Mouse (Mus musculus) right cerebral cortex, adult 18-20 months (tissue): ENCODE results near the gene Mbip.
A peak's percentile ranks its signal among the peaks of the same experiment; 100 is the strongest.

Experiments used
- DNase-seq: peaks from one replicate; pipeline ENCODE4 v3.0.0; 2022; ENCODE audit warnings: mixed read lengths

Gene Mbip

DNA sequence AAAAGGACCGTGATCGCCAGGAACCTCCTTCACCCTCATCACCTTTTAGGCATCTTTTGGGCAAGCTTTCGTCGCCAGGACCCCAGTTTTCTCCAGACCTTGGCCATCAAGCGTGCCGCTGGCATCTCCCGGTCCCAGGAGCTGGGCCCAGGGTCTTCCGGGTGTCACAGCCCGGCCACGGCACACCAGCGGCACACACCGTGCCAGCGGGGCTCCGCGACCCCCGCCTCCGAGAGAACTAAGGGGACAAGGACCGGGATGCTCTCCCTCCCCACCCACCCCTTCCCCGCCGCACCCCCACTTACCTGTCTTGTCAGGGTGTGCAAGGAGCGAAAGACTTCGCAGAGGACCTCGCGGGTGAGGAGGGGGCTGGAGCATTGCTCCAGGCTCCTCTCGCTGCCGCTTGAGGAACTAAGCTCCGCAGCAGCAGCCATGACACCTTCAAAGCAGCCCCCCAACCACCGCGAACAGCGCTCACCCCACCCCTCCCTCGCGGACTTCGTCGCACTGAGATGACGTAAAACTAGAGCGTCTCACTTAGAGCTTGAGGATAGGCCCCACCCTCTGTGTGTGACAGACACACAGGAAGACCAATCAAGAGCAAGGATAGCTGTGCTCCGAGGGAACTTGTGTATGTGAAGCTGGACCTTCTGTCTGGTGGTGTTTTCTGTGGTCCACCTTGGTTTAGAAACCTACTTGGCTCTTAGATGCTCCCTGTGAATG is at the start of gene Mbip:
Gene Mbip (minus strand): TSS at position 528 of the 723 bp plus-strand sequence.
- peak; percentile 96 for DNase-seq

DNA sequence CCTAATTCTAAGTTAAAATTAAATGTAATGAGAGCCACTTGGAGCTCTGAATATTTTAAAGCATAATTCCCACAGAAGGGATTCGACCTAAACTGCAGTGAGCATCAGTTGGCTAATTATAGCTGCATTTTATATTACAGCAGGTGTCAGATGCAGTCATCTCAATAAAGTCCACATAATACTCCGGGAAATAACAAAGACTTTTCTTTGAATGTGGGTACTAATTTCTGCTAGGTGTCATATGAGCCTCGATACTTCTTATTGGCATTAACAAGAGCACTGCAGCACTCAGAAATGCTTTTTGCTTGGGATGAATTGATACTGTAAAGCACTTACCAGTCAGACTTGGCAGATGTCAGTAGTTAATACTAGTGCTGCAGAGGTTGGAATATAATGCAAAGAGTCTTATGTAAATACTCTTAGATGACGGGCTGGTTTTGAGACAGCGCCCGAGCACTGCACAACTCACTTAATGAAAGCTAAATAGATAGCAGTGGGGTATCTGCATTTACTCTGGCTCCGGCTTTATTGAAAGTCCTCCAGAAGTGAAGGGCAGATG is 42.0 kb upstream of the Mbip start:
- DNase-seq, result no peak

DNA sequence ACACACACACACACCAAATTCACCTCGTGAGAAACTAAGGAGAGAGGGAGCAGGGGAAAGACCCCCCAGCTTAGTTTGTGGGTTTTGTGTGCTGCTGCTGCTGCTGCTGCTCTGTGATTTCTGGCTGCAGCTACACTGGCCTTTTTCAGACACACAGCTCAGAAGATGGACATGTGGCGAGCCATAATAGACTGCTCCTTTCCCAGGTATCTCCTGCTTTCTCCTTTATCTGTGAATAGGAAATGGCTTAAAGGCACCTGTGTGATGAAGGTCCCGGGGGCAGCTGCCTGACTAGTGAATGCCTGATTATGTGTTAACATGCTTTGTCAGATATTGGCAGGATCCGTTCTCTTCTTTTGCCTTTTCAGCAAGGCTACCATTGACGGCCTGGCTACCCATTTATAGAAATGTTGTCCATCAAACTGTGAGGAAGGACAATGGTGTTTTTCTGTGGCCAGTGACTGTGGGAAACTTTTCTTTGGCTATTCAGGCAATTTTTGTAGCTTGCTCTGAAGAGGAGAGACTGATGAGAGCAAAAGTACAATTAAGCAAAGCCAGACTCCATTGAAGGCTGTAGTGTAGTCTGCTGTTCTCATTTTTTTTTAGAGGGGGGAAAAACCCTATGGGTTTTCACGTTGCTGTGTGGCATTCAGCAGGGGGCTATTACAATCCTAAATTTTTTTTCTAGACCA is 41.4 kb upstream of the Mbip start:
- DNase-seq, result no peak

DNA sequence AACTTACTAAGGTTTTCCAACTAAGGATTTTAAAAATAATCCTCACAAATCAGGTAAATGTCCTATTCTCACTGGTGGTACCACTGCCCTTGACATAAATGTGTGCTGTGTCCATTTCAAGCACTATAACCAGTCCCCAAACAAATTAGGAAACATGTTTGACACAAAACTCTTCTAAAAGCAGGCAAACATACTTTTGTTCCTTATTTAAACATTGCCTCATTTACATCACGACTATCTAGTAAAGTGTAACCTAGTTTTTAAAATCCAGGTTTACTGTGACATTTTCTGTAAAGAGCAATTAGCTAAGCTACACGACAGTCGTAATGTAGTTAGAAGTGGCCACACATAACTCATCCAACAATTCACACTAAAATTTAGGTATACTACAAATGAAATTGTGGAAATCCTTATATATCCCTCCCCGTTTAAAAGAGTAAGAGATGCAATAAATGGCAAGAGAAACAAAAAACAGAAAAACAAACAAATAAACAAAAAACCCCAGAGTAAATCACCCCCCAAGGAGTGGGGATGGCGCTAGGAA is 851 bp downstream of the Mbip start:
- no peak for DNase-seq

DNA sequence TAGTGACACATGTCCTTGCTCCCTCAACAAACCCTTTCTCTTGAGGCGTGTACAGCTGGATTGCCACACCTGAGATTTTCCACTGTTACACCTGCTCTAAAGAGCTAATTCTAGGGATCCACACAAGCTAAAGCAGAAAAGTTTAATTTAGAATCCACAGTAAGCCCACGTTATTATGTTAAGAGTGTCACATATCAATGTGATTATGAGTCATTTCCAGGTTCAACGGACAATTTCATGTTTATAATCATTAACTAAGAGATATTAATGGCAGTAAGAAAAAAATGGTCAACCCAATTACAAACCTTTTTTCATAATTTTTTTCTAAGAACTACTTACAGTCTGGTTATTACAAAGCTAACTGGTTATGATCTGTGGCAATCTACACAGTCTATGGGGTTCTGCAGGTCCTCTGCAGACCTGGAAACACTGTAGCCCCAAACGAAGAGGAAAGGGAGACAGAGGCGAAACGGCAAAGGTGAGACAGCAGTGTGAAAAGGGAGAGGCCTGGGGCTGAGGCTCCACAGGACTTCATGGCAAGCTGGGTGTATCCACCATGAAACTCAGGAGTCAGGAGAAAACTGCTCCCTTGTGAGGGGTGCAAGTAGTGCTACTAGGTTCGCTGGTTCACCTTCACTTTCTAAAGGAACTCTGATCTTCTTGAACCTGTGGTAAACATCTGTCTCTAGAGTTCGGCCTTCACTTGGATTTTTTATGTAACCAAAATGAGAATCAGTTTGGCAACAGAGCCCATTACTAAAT is 6.2 kb downstream of the Mbip start:
- DNase-seq, result no peak

DNA sequence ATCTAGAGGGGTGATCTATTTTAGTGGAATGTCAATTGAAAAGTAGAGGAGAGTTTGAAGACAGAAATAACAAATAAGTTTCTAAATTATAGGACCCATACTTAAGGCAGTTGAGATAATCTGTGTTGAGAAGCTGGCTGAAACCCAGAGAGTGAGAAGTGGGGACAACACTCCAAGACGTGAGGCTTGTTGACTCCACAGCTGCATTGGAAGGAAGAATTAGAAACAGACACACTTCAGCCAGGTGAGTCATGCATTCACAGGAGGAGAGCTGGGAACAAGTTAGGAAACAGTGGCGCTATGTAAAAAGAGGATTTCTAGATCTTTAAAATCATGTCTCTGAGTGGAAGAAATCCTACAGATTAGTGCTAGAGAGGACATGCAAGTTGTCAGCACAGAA is 12.2 kb downstream of the Mbip start:
- DNase-seq, result no peak

DNA sequence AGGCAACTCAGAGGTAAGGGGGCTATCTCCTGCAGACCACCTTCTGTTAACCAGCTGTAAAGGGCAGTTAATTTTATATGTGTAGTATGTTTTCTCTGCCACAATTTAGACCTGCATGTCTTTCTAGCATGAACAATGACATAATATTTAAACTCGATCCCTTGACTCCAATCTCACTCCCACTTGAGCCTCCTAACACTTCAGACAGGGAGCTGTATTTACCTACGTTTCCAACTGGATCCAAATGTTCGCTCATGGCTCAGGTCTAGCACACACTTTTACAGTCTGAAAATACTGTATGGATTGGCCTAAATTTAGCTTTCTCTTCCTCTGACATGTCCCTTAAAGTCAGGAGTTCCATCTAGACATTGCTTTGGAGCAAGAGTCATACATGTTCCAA is 13.2 kb downstream of the Mbip start:
- DNase-seq, result no peak

DNA sequence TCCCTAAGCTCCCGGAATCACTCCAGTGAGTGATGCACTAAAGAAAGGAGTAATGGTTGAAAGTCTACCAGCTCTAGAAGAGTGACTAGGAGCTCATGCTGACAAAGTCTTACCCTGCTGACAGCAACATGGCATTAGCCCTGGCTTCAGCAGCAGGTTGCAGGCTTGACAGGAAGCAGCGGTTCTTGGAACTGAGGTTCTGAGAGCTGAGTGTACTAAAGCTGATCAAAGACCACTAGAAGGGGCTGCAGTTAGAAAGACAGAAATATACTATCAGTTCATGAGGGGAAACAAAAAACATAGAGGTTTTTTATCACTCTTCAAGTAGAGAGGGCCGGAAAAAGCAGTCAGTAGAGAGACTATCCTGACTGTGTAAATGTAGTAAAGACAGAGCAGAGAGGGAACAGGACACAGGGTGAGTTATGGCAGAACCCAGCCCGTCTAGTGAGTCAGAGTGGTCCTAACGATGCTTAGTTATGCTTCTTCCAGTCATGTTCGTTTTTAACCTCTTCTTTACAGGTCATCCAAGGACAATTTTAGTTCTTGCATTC is 18.2 kb downstream of the Mbip start:
- DNase-seq, result no peak

DNA sequence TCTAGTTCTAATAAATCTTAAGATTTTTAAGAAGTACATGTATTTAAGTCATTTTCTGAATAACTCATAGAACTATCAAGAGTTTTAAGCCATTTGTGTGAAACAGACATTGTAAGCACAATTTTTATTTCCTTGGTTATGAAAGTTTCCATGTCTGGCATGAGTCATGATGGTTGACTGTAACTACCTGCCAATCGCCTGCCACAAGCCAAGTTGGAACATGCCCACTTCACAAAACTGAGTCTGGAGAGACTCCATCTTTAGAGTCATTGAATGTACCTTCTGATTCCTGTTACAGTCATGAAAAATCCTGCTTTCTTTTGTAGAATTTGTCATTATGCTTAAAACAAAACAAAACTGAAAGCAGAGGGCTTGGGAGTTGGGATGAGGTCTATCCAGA is 19.8 kb downstream of the Mbip start:
- no peak for DNase-seq

DNA sequence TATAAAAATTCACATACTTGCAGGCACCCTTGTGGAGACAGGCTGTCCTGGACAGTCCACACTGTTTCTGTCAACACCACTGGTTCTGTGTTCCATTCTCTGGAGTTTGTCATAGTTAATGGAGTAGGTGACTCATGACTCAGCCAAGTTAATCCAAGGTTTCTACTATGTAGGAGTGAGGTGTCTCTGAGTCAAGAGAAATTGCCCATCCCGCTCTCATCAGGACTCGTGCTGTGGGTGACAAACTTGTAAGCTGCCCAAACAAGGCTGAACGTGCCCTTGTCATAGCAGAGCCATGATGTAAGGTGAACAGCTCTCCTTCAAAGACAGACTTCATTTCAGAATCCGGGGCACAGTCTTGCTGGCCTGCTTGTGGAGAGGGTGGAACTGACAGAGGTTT is 26.8 kb downstream of the Mbip start:
- no peak for DNase-seq

DNA sequence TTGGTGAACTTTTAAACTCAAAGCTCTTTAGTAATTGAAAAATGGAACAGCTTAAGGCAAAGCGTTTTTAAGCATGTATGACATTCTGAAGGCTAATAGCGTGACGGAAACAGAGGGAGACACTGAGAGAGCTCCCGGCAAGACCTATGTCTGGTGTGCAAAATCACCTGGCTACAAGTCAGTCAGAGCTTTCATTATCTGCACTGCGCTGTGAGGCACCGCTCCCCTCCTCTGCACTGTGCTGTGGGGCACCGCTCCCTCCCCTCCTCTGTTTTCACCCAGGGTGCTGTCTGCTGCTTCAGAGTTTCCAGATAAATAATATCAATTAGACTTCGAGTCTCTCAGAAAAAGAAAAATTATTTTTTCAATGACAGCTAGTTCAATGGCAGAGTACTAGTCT is 27.6 kb downstream of the Mbip start:
- no peak for DNase-seq

DNA sequence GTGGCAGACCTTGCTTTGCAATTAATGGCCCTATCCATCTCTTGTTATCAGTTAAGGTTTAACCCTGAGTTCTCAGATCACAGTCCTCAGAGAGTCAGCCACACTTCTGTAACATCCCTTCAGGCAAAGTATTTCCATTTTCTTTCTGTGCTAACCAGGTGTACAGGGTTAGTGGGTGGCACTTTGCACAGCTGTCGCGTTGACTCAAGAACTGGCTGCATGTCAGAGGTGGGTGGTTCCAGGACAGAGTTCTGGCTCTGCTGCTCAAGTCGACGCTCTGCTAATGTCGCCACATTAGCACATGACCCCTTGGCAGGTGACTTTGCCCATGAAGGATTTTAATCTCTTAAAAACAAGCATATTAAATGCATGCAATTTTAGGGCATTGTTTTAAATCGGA is 39.9 kb downstream of the Mbip start:
- peak; percentile 14 for DNase-seq

DNA sequence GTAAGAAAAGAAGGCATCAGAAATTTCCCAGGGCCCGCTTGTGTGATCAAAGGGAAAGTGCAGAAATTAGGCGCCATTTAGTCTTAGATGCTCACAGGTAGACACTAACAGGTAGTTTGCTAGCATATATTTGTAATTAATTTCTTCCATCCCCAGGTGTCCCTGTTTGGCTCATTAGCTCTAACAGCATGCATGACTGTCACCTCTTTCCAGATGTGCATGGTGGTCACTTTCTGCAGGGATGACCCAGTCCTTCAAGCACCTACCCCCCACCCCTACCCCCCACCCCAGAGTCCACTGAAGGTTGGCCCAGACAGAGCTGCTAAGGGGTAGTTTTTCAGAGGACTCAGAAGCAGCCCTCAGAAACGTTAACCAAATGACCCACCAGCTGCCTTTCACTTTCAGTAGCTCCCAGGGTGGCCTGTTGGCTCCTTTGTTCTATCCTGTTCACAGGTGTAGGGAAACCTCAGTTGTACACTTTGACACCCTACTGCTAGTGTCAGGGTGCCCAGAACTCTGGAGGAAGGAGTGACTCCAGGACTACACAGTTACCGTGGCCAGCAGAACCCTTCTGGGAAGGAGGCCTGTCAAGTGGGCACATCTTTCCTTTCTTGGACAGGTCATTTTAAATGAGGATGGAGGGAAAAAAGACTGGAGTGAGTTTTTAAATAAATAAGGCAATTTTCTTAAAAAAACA is 43.2 kb downstream of the Mbip start:
- DNase-seq, result no peak

DNA sequence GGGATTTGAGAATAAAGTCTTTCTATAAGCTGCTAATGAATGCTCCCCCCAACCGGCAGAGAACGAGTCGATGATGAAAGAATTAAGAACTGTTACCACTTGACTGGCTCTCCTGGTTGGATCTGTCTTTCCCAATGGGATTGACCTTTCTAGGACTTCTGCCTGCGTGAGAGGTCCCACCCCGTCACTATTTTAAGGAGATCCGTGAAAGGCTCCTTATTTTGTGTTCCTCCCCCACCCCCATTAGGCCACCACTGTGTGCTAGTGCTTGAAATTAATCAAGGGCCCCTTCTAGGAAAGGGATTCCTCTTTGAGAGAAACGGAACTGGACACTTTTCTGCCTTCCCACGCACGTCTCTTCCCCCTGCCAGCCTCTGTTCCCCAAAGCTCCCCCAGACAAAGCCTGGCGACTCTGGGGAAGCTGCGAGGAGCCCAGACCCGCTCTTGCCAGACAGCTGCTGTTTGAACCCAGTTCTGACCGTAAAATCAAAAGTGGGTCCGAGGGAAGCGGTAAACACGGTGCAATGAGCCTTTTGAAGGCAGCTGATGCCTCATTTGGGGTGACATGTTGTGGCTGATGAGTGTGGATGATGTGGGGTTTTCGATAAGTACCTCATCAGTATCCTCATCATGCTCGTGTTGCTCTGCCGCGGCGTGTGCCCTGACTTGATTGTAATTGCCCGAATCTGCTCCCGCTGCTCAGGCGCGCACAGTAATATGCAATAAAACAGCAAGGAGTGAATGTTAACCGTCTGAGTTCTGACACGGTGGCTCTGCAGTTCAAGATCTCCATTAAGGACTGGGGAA is 44.0 kb downstream of the Mbip start:
- no peak for DNase-seq

DNA sequence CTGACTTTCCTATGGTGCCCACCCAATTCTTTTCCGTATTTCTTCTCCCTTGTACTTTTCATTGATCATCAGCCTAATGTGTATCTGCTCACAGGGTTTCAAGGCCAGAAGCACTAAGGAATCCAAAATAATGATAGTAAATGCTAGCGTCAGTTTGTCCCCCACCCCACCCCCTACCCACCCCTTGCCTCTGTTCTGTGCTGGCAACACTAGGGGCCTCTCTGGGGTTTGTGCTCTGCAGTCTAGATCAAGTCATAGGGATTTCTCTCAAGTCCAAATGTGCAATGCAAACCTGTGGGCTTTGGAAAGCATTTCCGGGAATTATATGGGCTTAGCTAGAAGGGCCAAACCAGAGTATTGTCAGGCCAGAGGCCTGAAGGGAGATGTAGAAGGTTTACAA is 46.1 kb downstream of the Mbip start:
- DNase-seq, result no peak

DNA sequence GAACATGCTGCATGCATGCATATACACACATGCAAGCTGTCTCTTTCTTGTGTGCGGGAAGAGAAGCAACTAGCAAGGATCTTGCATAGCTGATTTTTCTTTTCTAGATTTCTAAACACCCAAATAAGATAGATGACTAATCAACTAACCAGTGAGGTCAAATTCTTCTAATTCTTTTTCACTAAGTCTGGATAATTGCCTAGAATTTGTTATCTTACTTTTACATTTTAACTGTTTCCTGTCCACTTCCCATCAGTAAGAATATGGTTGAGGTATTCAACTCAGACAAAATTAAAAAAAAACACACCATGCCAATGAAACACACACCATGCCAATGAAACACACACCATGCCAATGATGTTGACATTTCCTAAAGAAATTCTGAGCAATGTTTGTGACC is 46.8 kb downstream of the Mbip start:
- no peak for DNase-seq

DNA sequence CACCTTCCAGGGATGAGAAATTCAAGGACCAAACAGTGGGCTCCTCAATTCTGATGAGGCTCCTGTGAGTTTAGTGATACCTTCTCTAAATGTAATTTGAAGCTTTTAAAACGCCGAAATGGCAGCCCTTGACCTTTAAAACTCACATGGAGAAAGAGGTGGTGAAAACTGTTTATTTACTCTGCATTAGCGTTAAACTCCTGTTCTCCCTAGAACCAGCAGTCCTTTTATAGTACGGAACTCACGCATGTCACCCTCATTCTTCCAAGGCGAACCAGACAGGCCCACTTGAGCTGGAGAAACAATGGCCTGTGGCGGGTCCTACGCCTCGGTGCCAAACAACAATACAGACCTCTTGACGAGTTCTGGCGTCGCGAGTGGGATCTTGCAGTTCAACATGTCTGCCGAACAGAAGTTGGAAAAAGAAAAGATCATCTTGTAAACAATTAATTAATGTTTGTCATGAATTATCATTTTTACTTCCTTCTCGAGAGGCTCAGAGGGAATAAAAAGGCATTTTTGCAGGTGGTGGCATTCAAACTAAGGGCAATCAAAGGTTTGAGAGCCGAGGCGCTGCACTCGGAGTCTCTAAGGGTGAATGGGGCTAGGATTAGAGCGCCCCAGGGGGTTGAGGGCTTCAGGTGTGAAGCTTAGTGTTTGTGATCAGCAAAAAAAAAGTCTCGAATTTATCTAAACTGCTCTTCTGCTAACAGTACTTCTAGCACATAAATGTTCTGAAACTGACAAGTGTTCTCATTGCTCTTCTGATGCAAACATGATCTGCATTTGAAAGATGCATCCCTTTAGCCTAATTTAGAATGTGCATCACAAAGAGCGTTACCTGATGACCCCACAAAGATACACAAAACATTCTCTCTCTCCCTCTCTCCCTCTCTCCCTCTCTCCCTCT is 47.5 kb downstream of the Mbip start:
- DNase-seq, result no peak

DNA sequence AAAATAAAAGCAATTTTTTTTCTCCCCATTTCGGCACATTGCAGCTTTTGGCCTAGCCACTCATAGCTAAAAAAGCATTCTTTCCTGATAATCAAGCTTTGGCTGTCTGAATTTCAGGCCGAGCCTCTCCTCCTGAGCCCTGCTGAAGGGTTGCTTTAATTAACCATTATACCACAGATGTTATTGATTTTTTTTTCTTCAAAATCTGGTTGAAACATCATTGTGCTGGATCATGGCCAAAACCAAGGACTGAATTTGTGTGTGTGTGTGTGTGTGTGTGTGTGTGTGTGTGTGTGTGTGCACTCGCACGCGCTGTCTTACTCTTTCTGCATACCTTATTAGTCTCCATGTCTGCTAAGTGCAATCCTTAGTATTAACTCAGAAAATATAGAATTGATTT is 48.6 kb downstream of the Mbip start:
- DNase-seq, result no peak

DNA sequence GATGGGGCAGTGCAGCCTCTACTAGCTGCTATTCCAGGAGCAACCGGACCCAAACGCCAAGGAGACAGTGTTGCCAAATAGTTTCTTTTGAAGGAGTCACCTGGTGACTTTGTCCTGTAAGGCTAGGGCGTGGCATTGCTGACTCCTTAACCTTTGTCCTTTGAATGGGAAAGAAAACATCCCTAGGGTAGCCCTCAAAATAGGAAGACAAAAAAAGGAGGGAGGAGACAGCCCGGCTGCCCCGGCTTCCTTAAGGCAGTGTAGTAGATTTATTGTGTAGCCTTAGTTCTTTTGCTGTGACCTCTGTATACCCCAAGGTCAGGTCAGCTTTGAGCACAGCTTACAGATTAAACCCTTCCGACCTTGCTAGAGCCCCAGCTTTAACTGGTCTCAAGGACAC is 49.2 kb downstream of the Mbip start:
- DNase-seq, result no peak

DNA sequence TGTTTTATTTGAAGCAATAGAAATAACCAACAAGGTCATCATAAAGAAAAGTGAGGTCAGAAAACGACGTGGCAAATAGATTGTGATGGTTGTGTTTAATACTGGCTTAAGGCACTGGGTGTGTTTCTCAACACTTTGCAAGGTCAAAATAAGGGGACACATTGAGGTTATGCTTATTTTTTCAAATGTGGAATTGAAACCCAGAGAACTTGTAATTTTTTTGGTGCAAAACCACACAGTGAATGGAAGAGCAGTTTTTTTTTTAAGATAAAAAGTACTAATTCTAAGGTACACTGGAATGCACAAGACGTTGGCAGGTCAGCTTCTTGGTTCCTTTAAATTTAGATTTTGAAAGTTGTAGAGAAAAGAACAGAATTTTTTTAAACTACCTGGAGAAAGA is 50.5 kb downstream of the Mbip start:
- DNase-seq, result no peak
